Mouse (Mus musculus) retina, embryonic 14.5 days (tissue): ENCODE results near the gene Tnxb.

Experiments
- DNase-seq: peaks from one replicate; pipeline ENCODE4 v3.0.0-alpha.2; 2015; ENCODE audit warnings: low spot score

Tnxb gene

DNA sequence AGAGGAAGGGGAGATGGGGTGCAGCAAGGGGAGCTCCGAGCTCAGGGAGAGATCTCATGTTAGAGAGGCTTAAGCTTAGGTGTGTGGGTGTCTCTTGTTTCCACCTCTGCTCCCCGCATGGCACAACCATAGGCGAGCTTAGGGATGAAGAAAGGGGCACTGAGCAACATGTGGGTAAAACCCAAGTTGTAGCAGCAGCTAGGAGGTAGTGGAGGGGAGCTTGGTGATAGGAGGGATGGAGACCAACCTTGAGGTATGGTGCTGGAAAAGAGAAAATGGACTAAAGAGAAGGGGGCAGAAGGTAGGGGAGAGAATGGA lies 10.5 kb upstream of the Tnxb start:
- DNase-seq, result no peak

DNA sequence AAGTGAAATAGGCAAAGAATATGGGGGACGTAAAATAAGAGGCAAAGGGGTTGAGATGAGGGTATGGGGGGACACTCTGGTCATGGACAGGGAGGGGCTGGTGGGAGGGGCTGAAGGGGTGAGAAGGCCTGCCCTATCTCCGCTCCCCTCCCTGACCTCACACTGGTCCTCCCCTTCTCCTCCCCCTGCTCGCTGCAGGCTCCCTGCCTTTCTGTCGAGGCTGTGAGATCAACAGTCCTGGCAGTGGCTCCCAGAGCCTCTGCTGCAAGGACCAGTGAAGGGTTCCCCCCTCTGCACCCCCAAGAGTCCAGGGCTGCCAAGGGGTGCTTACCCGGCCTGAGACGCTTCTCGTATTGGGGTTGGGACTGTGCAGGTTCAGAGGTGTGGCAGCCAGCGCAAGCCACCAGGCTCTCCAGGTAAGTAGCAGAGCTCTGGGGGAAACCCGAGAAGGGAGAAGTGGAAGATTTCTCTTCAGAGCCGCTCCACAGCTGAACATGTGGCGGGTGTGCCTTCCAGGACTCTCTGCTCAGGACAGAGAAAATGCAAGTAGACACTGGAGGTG lies 10.0 kb upstream of the Tnxb start:
- no peak for DNase-seq

DNA sequence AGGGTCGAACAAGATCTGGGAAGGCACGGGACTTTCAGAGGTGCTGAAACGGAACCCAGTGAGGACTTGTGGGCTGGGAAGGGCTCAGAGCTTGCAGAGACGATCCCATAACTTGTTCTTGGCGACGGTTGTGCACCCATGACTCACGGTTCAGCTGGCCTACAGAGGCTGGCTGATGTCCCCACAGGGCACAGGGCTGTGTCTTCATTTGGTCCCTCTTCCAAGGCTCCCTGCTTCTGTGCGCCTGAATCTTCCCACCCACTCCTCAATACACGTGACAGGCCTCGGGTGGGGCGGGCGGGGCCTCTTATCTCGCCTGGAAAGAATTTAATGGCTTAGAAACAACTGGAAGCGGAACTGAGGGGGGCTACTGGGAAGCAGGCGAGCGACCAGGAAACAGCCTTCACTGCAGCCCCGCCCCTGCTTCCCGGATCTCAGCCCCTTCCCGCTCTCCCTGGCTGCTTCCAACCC lies 9.2 kb upstream of the Tnxb start:
- no peak for DNase-seq

DNA sequence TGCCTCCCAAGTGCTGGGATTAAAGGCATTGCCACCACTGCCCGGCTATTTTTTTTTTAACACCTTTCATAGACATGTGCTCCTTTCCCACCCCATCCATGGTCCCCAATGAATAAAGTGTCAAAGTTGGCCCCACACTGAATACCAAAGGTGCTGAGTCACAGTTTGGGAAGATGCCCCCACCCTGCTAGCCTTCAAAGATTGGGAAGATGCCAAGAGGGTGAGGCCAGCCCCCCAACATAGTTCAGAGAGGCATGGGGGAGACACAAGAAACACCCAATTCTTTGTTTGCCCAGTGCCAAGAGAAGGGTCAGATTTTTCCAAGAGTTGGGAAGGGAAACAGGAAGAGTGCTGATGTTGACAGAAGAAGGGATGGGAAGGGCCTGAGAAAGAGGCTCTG lies 7.9 kb upstream of the Tnxb start:
- DNase-seq, result no peak

DNA sequence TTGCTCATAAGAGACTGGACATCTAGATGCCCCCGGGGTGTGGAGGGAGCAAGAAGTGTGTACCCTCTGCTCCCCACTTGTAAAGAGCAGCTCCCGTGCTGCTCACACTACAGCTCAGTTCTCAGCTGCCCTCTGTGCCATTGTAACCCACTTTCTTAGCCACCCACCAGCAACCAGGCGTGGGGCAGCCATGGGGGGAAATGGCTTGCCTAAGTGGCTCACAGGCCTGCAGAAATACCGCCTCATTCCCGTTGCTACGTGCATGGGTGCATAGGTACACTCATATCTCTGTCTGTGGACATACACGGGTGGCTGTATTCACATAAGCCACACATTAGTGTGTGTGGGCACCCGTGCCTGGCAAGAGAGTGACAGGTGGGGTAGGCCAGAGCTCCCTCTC lies 7.4 kb upstream of the Tnxb start:
- DNase-seq, result no peak

DNA sequence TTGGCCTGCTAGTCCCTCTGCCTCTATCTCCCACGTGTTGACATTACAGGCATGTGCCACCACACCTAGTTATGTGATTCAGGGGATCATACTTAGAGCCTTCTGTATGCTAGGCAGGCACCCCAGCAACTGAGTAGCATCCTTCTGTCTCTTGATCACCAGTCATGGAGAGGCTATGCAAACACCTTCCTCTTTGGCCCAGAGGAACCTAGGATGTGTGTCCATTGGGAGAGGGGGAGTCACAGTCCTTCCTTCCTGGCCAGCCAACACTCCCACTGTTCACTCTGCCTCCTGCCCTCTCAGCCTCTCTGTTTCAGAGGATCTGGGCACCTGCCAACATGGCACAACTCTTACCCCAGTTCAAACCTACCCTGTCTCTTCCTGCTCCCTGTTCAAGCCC lies 6.8 kb upstream of the Tnxb start:
- DNase-seq, result no peak

DNA sequence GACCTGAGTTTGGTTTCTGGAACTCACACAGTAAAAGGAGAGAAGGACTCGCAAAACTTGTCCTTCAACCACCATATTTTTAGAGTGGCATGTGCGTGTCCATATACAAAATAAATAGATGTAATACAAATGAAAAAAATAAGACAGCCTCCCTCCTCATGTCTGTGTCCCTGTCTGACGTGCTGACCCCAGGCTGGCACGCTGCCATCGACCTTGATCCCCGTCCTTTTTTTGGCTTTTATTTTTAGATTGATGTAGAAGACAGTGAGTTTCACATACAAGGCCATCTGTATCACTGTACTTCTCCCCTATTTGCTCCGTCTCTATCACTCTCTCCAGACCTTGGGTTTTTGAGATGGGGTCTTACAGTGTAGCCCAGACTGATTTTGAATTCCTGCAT lies 5.9 kb upstream of the Tnxb start:
- DNase-seq, result no peak

DNA sequence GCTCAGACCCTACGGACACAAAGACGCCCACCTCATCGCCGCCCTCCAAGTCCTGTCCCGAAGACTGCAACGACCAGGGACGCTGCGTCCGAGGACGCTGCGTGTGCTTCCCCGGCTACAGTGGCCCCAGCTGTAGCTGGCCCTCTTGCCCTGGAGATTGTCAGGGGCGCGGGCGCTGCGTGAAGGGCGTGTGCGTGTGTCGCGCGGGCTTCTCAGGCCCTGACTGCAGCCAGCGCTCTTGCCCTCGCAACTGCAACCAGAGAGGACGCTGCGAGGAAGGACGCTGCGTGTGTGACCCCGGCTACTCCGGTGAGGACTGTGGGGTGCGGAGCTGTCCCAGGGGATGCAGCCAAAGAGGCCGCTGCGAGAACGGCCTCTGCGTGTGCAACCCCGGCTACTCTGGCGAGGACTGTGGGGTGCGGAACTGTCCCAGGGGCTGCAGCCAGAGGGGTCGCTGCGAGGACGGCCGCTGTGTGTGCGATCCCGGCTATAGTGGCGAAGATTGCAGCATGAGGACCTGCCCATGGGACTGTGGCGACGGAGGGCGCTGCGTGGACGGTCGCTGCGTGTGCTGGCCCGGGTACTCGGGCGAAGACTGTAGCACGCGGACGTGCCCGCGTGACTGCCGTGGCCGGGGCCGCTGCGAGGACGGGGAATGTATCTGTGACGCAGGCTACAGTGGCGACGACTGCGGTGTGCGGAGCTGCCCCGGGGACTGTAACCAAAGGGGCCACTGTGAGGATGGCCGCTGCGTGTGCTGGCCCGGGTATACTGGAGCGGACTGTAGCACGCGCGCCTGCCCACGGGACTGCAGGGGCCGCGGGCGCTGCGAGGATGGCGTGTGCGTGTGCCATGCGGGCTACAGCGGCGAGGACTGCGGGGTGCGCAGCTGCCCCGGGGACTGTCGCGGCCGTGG lies 1.1 kb downstream of the Tnxb start:
- peak; percentile 52 for DNase-seq

DNA sequence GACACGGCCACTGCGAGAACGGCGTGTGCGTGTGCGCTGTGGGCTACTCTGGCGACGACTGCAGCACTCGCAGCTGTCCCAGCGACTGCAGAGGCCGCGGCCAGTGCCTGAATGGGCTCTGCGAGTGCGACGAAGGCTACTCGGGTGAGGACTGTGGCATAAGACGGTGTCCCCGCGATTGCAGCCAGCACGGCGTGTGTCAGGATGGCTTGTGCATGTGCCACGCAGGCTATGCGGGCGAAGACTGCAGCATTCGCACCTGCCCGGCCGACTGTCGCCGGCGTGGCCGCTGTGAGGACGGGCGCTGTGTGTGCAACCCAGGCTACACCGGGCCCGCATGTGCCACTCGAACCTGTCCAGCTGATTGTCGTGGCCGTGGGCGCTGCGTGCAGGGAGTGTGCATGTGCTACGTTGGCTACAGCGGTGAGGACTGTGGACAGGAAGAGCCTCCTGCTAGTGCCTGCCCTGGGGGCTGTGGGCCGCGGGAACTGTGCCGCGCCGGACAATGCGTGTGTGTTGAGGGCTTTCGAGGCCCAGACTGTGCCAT lies 2.0 kb downstream of the Tnxb start:
- no peak for DNase-seq

DNA sequence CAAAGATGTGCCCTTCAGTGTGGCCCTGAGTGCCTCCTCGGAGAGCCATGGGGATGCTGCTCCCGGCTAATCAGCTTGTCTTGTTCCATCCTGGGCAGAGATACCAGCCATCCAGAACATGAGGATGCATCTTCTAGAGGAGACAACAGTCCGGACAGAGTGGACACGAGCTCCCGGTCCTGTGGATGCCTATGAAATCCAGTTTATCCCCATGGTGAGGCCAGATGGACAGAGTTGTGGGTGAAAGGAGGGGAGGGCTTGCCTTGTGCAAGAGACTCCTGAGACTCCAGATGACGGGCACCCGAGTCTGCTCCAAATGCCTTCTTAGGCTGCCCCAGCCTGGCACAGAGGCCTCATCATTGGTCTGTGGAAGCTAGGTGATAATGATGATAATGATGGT lies 2.8 kb downstream of the Tnxb start:
- DNase-seq, result no peak

DNA sequence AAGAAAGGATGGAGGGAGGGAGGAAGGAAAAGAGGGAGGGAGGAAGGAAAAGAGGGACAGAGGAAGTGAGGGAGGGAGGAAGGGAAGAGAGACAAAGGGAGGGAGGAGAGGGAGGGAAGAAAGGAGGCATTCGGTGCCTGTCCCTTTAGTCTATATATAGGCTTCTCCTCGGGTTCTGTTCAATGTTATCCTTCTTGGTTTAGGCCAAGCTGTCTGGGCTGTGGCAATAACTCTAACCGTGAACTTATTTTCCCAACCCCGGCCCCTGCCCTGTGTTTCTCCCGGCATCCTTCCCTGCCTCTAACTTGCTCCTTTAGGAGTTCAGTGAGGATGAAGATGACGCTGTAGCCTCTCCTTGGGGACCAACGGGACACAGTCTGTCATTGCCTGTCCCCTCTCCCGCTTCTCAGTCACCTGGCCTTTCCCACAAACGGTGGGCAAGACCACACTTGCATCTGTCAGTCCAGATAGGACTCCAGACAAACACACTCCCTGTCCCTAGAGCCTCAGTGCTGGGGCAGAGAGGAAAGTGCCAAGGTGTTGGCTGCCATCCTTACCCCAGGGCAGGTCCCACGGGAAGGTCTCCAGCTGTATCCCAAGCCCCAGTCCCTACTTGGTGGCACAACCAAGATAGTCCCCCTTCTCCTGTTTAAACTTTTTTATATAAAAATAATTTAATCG lies 4.3 kb downstream of the Tnxb start:
- DNase-seq, result no peak

DNA sequence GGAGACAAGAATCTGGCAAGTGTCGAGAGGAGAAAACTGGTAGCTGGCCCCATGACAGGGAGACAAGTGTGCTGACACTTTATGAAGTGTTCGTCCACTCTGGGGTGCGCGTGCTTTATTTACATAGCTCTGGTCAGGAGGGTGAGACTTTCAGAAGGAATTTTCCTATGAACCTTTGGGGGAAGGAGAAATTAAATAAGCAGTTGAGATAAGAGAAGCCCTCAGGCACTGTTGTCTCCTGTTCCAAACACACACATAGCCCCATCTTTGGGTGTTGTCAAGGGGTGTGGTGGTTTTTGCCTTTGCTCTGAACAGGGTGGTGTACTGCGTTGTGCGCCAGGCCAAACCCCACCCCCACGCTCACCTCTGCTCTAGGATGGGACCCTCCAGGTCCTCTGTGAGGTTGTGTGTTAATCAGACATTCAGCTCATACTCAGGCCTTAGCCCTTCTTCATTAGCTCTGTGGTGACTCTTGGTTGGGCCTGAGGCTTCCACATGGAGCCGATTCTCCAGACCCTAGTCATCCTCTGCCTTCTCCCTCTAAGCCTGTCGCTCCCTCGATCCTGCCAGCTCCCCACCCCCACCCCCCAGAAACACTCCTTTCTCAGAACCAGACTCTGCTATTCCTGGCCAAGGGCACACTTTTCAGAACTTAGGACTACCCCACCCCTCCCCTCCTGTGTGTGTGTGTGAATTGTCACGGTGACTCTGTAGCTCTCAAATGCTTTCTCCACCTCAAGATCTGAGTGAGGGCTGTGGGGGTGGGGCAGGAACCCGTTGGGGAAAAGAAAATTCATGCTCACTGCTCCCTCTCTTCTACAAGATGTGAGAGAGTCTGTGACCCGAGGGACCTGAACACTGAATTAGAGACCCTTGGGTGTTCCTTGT lies 5.1 kb downstream of the Tnxb start:
- DNase-seq, result no peak

DNA sequence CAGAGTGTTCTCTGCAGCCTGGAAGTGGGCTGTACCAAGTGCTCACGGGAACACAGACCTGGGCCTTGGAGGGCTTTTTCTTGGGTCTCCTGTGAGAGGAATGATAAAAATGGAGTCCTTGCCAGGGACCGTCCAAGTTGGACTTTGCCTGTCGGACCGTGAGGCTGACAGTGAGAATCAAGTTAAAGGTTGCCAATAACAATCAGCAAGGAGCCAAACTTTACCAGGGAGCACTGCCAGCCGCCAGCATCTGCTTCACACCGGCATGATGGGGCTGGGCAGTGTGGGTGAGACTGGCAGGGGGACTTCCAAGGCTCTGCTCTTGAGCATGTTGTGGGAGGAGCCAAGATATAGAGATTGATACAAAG lies 5.7 kb downstream of the Tnxb start:
- DNase-seq, result no peak

DNA sequence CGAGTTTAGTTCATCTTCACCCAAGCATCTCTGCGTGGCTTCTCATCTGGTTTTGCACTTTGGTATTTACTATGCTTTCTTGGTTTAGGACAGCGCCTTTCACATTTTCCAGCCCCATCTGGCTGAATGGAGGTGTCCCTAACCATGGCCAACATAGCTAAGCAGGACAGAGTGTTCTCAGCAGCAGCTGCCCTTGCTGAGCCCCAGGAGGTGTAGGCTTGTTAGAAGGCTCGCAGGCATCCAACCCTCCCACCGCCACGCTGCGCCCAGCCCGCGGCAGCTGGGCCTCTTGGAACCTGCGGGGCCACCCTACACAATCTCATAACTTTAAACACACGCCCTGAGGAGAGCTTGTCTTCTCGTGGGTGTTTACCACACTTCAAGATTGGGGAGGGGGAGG lies 6.3 kb downstream of the Tnxb start:
- DNase-seq, result no peak

DNA sequence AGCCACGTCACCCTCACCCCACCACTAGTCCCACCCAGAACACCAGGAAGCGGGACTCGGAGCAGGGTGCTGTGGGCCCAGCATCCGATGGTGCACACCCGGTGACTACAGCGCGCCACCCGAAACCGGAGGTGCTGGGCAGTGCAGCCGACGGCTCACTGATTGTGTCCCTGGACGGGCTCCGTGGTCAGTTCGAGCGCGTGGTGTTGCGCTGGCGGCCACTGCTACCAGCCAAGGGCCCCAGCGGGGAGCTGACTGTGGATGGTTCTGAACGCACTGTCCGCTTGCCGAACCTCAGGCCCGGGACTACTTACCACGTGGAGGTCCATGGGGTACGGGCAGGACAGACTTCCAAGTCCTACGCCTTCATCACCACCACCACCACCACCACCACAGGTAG lies 9.9 kb downstream of the Tnxb start:
- no peak for DNase-seq

DNA sequence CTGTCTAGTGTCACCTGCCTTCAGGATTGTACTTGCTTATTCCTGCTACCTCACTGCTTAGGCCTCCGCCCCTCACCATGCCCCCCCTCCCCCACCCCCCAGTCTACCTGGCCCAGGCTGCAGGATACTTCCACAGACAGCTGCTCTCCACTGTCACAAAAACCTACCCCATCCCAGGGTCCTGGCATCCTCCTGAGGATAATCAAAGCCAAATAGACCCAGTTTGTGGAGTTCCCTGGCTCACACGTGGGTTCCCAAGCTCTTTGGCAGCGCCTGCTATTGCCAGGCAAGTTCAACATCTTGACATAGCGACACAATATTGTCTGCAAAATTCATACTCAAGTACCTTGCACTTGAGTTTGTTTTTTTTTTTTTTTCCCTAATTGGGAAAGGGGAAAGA lies 10.3 kb downstream of the Tnxb start:
- DNase-seq, result no peak

DNA sequence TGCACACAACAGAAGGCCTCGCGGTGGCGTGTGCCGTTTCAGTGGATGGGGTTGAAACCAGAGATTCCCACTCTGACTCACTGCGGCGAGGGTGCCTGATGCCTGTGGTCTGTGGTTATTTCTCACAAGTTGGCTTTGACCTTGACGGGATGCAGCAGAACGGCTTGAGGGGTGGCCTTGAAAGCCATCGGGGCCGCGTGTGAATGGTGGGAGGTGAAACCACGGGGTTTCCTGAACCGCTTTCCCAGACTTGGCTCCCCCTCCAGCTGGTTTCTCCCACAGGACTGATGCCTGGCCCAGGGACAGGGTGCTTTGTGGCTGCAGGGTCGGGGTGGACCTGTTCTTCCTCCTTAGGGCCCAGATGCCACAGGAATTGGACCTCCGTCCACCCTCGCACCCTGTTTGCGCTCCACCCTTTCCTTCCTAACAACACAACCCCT lies 10.8 kb downstream of the Tnxb start:
- no peak for DNase-seq

DNA sequence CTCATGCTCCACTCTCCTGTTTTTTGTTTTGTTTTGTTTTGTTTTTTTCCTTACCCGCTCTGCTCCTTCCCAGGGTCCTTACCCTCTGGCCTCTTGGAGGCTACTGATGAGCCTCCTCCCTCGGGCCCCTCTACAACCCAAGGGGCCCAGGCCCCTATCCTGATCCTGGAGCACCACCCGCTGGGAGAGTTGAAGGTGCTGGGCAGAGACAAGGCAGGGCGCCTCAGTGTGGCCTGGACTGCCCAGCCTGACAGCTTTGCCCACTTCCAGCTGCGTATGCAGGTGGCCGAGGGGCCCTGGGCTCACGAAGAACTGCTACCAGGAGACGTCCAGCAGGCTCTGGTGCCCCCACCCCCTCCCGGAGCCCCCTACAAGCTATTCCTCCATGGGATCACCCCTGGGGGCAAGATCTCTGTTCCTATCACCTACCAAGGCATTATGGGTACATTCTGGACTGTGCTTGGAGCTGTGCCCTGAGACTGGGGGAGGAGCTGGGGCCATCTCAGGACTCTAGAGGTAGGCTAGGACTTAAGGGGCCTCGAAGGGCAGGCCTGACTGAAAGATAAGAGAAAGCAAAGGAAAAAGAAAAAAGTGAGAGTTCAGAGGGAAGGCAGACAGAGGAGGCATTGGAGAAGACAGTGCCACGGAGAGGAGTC lies 11.7 kb downstream of the Tnxb start:
- no peak for DNase-seq

DNA sequence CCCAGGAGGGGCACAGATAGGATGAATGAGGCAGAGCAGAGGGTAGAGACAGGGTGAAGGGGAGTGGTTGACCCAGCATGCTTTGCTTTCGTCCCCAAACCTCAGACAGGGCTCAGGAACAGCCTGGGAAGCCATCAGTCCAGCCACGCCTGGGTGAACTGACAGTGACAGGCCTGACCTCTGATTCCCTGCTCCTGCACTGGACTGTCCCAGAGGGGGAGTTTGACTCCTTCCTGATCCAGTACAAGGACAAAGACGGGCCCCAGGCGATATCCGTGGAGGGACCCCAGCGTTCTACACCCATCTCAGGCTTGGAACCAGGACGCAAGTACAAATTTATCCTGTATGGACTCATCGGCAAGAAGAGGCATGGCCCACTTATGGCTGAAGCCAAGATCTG lies 12.8 kb downstream of the Tnxb start:
- DNase-seq, result no peak

DNA sequence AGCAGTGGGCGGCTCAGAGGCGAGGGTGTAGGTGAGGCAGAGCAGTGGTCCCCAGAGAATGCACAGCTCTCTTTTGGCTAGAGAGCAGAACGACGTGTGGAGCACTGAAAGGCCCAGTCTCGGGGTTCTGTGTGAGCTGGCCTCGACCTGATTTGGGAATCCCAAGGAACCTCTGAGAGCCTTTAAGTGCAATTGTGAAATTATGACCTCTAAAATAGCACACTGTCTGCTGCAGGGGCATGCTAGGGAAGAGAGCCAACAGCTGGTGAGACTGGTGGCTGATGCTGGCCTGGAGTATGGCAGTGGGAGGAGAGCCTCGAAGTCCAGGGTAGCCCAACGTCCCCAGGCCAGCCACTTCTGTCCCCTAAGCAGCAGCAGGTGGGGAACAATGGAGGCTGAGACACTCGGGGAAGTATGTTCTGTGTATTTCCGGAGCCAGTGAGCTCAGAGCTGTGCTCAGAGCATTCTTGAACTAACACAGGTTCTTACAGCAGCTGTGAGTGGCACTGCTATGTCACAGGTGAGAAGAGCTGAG lies 13.4 kb downstream of the Tnxb start:
- DNase-seq, result no peak

DNA sequence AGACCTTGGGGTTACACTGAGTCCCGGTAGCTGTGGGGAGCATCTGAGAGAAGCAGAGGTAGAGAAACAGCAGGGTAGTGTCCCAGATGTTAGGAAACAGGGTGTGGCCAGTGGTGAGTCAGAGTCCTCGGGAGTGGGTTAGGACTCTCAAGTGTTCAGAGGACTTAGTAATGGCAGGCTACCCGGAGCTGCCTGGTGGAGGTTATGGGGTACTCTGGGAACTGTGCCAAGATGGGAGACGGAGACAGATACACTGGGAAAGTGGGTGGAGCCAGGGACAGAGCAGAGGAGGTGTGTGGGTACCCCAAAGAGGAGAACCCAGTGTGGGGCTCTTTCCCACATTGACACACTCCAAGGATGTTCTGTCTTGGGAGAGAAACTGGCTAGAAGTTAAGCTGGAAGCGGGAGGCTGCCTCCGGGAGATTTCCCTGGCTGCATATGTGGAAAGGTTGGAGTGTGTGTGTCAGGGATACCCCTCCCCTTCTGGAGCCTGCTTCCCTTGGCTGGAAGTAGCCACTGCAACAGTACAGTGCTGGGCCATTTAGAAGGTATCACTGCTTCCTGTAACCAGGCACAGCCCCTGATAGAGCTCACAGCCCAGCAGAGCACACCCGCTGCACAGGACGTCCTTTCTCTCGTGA lies 14.0 kb downstream of the Tnxb start:
- DNase-seq, result no peak
